Mouse (Mus musculus) ES-Bruce4 (cell line): ENCODE measurements around the gene Uap1. TPM values are rescaled to one million over a fixed set of nuclear protein-coding genes. Genes with fewer than 3 reads are reported as not detected.

Experiments used
- H3K27ac ChIP-seq: 2 replicates; pipeline ENCODE4 v1.5.1; 2012; ENCODE audit warnings: low read length, inconsistent platforms; ENCODE audit not compliant: insufficient read depth
- H3K27me3 ChIP-seq: 2 replicates; pipeline ENCODE4 v1.6.1; 2012; ENCODE audit warnings: mild to moderate bottlenecking, low read length, inconsistent platforms; ENCODE audit not compliant: control insufficient read depth, poor library complexity, insufficient read depth, severe bottlenecking
- H3K36me3 ChIP-seq: 2 replicates; pipeline ENCODE4 v1.6.1; 2012; ENCODE audit warnings: inconsistent platforms, mild to moderate bottlenecking, low read length, moderate library complexity; ENCODE audit not compliant: control insufficient read depth, poor library complexity, insufficient read depth, severe bottlenecking
- H3K4me1 ChIP-seq: one replicate; pipeline ENCODE4 v1.8.1; 2011; ENCODE audit warnings: low read length; ENCODE audit not compliant: control insufficient read depth, insufficient read depth
- H3K4me3 ChIP-seq: 2 replicates; pipeline ENCODE4 v1.5.1; 2011; ENCODE audit warnings: low read depth, mild to moderate bottlenecking, low read length
- H3K9ac ChIP-seq: 2 replicates; pipeline ENCODE4 v1.6.1; 2012; ENCODE audit warnings: low read depth, mild to moderate bottlenecking, inconsistent platforms; ENCODE audit not compliant: poor library complexity, severe bottlenecking
- H3K9me3 ChIP-seq: replicated peaks from 2 replicates; pipeline ENCODE4 v1.6.1; 2012; ENCODE audit warnings: mild to moderate bottlenecking, low read length, inconsistent platforms; ENCODE audit not compliant: control insufficient read depth, poor library complexity, insufficient read depth, severe bottlenecking
- CTCF ChIP-seq: IDR thresholded peaks from one replicate; pipeline ENCODE4 v1.8.1; 2011; ENCODE audit warnings: low read depth, low read length
- EP300 ChIP-seq: IDR thresholded peaks from 2 replicates; pipeline ENCODE4 v1.6.1; 2011; ENCODE audit warnings: low read depth, low read length; ENCODE audit not compliant: insufficient read depth
- POLR2A ChIP-seq: IDR thresholded peaks from one replicate; pipeline ENCODE4 v1.8.1; 2011; ENCODE audit warnings: low read length; ENCODE audit not compliant: insufficient read depth
- polyA plus RNA-seq: library from polyadenylated mRNA; stranded (reverse); fragments of >200 nt; gene quantifications from 2 replicates; pipeline ENCODE4 v1.2.4, GENCODE M21; 2011; ENCODE audit warnings: low read depth; ENCODE audit not compliant: missing spikeins, insufficient read depth, insufficient read length

Uap1 gene
- polyA plus RNA-seq, 1 experiment = 57.6 TPM

GRCm38 (mm10) chr1:170173991-170174813 is 555 bp downstream of the Uap1 start:
- peaks cover 1% of the 10 kb centered on the region for H3K4me1 ChIP-seq
- no peak overlapping the region for H3K27ac ChIP-seq
- peak overlapping the region; percentile 71 for H3K9ac ChIP-seq
- no peaks in the 10 kb centered on the region for H3K27me3 ChIP-seq
- no peaks in the 10 kb centered on the region for H3K9me3 ChIP-seq
- TF ChIP-seq CTCF (no peak), POLR2A (no peak), EP300 (no peak)
- no peaks in the 10 kb centered on the region for H3K36me3 ChIP-seq
- peak overlapping the region; percentile 98 for H3K4me3 ChIP-seq

GRCm38 (mm10) chr1:170167781-170168180 is 7.0 kb downstream of the Uap1 start:
- H3K4me3 ChIP-seq = no peak overlapping the region
- no peaks in the 10 kb centered on the region for H3K27me3 ChIP-seq
- TF ChIP-seq CTCF (no peak), POLR2A (no peak), EP300 (no peak)
- H3K27ac ChIP-seq = no peak overlapping the region
- no peaks in the 10 kb centered on the region for H3K4me1 ChIP-seq
- no peaks in the 10 kb centered on the region for H3K9me3 ChIP-seq
- no peak overlapping the region for H3K9ac ChIP-seq
- peaks cover 5% of the 10 kb centered on the region; the same call in 1 of the 2 replicates for H3K36me3 ChIP-seq

- Histone ChIP-seq H3K27ac (no peak overlapping the region), H3K9me3 (no peaks in the 10 kb centered on the region), H3K36me3 (peaks cover 5% of the 10 kb centered on the region; the same call in 1 of the 2 replicates), H3K4me1 (no peaks in the 10 kb centered on the region), H3K27me3 (no peaks in the 10 kb centered on the region), H3K4me3 (no peak overlapping the region), H3K9ac (no peak overlapping the region)
- no peak for TF ChIP-seq POLR2A
- TF ChIP-seq CTCF = no peak
- TF ChIP-seq EP300 = no peak
Measured at GRCm38 (mm10) chr1:170164913-170165312, 9.8 kb downstream of the Uap1 start.

GRCm38 (mm10) chr1:170164053-170164614 is 10.6 kb downstream of the Uap1 start:
- Histone ChIP-seq H3K4me3 (no peak overlapping the region), H3K27me3 (no peaks in the 10 kb centered on the region), H3K9me3 (no peaks in the 10 kb centered on the region), H3K9ac (no peak overlapping the region), H3K4me1 (no peaks in the 10 kb centered on the region), H3K27ac (no peak overlapping the region), H3K36me3 (peaks cover 5% of the 10 kb centered on the region; the same call in 1 of the 2 replicates)
- no peak for TF ChIP-seq POLR2A

GRCm38 (mm10) chr1:170163398-170163943 is 11.3 kb downstream of the Uap1 start:
- H3K9me3 ChIP-seq = no peaks in the 10 kb centered on the region
- no peak overlapping the region for H3K27ac ChIP-seq
- no peaks in the 10 kb centered on the region for H3K27me3 ChIP-seq
- peaks cover 5% of the 10 kb centered on the region for H3K36me3 ChIP-seq
- TF ChIP-seq EP300 (no peak), CTCF (no peak), POLR2A (no peak)
- H3K4me3 ChIP-seq = no peak overlapping the region
- no peak overlapping the region for H3K9ac ChIP-seq
- no peaks in the 10 kb centered on the region for H3K4me1 ChIP-seq

GRCm38 (mm10) chr1:170161852-170162251 is 12.9 kb downstream of the Uap1 start:
- Histone ChIP-seq H3K4me1 (no peaks in the 10 kb centered on the region), H3K4me3 (no peak overlapping the region), H3K9ac (no peak overlapping the region), H3K27me3 (no peaks in the 10 kb centered on the region), H3K27ac (no peak overlapping the region), H3K36me3 (peaks cover 6% of the 10 kb centered on the region), H3K9me3 (no peaks in the 10 kb centered on the region)
- TF ChIP-seq EP300 (no peak), POLR2A (no peak), CTCF (no peak)
